Mouse (Mus musculus): ENCODE data around the gene Setdb2.

DNA sequence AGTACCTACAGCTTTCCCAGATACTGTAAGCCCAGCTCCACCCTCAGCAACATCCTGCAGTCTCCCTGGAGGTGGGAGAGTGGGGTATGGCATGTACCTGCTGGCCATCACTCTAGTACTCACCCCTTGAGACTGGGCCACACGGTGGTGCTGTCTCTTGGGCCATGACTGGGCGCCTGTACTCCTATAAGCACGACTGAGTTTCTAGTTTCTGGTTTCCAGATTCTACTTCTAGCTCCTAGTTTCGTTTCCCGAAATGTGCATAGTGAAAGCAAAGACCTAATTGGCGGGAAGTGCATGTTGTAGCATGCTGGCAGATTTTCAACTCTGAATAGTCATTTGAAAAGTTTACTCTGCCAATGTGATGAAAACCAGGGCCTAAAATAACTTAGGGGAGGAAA, 75.4 kb downstream of the Setdb2 start, which contains the start of gene Phf11d:
- TF ChIP-seq TAL1 (IDR thresholded peaks at IDR 0.05; ENCODE audit: low read length) (no peak), GATA1 (IDR thresholded peaks at IDR 0.05; ENCODE audit: low read length) (no peak)

All from erythroblast, embryonic 14.5 days (primary cell).